Mouse (Mus musculus) limb, embryonic 15.5 days (tissue): Measurements from ENCODE around the gene Gm28827. TPM values are rescaled to one million over a fixed set of nuclear protein-coding genes. Genes with fewer than 3 reads are reported as not detected.
"Not testable (repeated sequence)": the region's sequence is repeated elsewhere in the genome, so short reads cannot be mapped to it uniquely, and the experiment has no call there.

Experiments
- ATAC-seq: fragments of 200-750 bp; cut with Nextera tagmentation; 2 replicates; pipeline ENCODE4 v1.8.0; 2017; ENCODE audit warnings: low read depth, moderate TSS enrichment; ENCODE audit not compliant: insufficient number of reproducible peaks, low FRiP score, low TSS enrichment
- H3K27ac ChIP-seq: fragments of 300-500 bp; sonication (generic); 2 replicates; pipeline ENCODE4 v1.5.1; 2015; ENCODE audit warnings: moderate library complexity, mild to moderate bottlenecking, inconsistent platforms
- H3K27me3 ChIP-seq: fragments of 300-500 bp; sonication (generic); 2 replicates; pipeline ENCODE4 v1.6.1; 2015; ENCODE audit warnings: inconsistent platforms
- H3K36me3 ChIP-seq: fragments of 300-500 bp; sonication (generic); 2 replicates; pipeline ENCODE4 v1.6.1; 2015; ENCODE audit warnings: inconsistent platforms
- H3K4me1 ChIP-seq: fragments of 300-500 bp; sonication (generic); 2 replicates; pipeline ENCODE4 v1.6.1; 2015; ENCODE audit warnings: inconsistent platforms
- H3K4me2 ChIP-seq: fragments of 300-500 bp; sonication (generic); 2 replicates; pipeline ENCODE4 v1.6.1; 2015; ENCODE audit warnings: mild to moderate bottlenecking, inconsistent platforms
- H3K4me3 ChIP-seq: fragments of 300-500 bp; sonication (generic); 2 replicates; pipeline ENCODE4 v1.5.1; 2015; ENCODE audit warnings: mild to moderate bottlenecking, inconsistent platforms
- H3K9ac ChIP-seq: fragments of 300-500 bp; sonication (generic); 2 replicates; pipeline ENCODE4 v1.6.1; 2015; ENCODE audit warnings: inconsistent platforms
- H3K9me3 ChIP-seq: fragments of 300-500 bp; sonication (generic); 2 replicates; pipeline ENCODE4 v1.6.1; 2016; ENCODE audit warnings: inconsistent platforms
- WGBS: fragments of 180-500 bp; shearing (Covaris S2); methylation state at CpG from one replicate; pipeline ENCODE4 v1.1.7; 2015; 5-methylcytosine and 5-hydroxymethylcytosine counted together
- polyA plus RNA-seq: library from polyadenylated mRNA; unstranded; fragments of >200 nt; fragmentation: Nextera tagmentation; extraction: Ambion mirVana; gene quantifications from 2 replicates; pipeline ENCODE4 v1.2.1, GENCODE M21; 2015

Gm28827 gene
- not detected in 2 replicates for polyA plus RNA-seq

GRCm38 (mm10) chrY:83030647-83031046 is at the start of gene Gm28827:
TSS of gene Gm28827 (plus strand) at chrY:83030947.
- not testable (repeated sequence) for H3K4me2 ChIP-seq, ATAC-seq, H3K27ac ChIP-seq, H3K27me3 ChIP-seq, H3K4me3 ChIP-seq, H3K9ac ChIP-seq, H3K36me3 ChIP-seq, H3K9me3 ChIP-seq, H3K4me1 ChIP-seq
- no CpG with 5 or more reads among the region's 6 CpGs for WGBS
